Mouse (Mus musculus): ENCODE data around the gene Nmd3.

Nmd3 gene

DNA sequence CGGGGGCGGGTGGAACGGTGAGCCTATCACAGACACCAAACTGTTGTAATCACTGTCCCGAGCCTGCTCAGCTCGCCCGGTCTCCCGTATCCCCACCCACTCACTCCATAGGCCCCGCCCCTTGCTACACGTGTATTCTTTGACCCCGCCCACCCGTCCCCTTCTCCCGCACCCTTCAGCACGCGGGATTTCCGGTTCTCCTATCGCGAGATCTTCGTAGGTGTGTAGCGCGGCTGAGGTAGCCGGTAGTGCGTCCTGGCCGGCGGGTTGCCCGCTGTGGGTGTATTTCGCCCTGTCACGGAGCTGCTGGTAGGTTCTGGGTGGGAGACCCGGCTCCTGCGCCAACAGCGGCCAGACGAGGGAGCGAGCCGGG lies at the start of gene Nmd3:
TSS of gene Nmd3 (plus strand) at position 172 of the 373 bp plus-strand sequence.
- DNase-seq = peak; percentile 94

DNA sequence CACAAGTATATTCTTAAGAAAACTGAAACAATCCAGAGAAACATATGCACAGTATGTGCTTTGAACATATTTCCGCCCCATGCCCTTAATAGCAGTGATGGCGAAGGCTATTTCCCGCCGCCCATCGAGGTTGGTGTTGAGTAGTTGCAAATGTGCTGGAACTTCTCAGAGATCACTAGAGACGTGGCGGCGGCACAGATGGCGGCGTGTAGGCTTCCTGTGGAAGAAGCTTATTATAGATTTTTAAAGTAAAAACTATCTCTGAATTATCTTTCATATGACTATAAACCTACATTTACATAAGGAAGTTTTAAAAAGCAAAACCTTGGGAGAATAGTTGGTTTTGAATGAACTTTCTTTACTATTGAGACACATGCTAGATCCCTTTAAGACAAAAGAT lies 48.4 kb upstream of the Nmd3 start:
- no peak for DNase-seq

DNA sequence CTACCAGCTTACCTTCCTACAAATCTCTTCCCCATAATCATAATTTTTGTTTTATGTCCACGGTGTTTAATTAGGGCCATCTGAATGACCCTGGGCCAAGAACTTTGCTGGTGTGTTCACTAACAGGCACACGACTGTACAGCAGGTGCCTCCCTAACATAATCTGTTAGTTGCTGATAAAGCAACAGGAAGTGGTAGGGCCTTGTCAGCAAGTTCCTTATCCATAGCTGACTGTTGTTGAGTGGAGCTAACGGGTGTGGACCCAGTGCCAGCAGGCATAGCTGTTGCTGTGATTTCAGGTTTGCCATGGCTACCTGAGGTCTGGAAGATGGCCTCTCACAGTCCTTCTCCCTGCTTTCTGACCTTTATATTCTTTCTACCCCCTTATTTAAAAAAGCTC lies 47.6 kb upstream of the Nmd3 start:
- DNase-seq = no peak

DNA sequence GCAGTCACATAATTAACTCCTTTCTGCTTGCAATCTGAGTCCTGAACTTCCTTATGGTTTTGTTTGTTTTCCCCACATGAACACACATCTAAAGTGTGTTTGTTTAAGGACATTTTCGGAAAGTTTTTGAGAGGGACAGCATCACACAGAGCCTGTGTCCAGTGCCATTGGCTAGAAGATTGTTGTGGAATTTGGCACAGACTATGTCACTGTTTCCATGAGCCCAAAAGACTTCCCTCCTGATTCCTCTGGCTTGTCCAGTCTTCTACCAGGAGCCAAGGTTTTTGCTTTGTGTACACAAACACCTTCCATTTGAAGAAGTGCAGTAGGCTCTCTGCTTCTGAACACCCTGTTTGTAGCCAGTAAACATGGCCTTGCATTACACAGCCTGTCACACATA lies 32.0 kb upstream of the Nmd3 start:
- DNase-seq = no peak

DNA sequence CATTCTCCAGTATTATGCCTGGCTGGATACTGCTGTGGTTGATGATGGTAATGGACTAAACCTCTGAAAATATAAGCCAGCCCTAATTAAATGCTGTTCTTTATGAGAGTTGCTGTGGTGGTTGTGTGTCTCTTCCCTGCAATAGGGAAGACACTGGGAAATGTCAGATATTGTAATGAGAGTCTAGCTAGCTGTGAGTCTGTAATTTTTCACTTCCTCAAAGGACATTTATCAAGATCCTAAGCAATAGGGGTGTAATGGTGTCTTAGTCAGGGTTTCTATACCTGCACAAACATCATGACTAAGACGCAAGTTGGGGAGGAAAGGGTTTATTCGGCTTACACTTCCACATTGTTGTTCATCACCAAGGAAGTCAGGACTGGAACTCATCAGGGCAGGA lies 30.8 kb upstream of the Nmd3 start:
- DNase-seq = no peak

DNA sequence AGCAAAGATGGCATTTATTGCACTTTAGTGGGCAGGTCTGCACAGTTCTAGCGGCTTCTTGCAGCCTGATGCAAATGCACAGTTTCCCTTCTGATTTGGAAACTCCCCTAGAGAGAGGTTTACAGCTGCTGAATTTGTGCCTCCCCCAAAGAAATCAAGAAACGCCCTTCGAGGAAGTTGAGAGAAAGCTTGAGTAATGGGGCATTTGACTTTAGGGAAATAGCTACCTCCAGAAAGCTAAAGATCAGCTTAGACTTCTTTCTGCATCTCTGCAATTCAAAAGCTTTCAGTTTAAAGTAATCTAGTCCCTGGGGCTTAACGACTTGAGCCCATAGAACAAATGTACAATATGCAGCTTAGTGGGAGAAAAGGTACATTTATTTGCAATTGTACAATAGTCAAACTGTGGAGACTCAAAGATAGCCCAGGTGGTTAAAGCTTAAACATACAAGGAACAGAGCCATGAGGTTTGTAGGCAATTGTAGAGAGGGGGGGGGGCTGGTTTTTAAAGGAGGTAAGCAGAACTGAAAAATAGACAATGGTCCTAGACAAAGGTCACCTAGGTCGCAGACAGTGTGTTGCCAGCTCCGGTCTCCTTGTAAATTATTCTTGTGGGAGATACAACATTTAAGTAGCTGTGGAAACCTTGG lies 21.8 kb upstream of the Nmd3 start:
- DNase-seq = no peak

DNA sequence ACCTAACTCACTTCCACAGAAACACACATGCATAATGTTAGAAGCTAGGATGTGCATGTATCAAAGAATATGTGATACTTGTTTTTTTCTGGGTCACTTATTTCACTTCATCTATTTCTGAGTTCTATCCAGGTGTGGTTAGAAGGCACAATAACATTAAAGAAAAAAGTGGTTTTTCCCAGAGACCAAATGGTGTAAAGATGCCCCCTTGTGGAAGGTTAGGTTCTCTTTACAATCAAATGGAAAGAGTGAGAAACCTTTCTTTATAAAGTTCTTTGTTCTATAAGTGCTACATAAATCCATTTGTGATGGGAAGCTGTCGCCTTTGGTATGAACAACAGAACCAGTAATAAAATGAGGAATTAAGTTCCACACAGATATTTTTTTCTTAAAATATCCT lies 19.9 kb upstream of the Nmd3 start:
- DNase-seq = no peak

DNA sequence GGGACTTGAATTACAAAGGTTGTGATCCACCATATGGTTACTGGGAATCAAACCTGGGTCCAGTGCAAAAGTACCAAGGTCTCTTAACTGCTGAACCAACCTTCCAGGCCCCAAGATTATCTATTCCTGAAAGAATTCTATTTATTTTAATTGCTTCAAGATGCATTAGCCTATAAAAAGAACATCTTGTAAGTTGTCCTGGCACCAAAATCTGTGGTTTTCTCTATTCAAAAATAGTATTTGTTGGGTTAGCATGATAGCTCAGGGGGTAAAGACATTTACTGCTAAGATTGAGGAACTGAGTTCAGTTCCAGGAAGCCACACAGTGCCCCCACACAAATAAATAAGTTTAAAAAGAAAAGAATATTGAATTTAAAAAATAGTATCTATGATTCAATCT lies 19.4 kb upstream of the Nmd3 start:
- DNase-seq = no peak

DNA sequence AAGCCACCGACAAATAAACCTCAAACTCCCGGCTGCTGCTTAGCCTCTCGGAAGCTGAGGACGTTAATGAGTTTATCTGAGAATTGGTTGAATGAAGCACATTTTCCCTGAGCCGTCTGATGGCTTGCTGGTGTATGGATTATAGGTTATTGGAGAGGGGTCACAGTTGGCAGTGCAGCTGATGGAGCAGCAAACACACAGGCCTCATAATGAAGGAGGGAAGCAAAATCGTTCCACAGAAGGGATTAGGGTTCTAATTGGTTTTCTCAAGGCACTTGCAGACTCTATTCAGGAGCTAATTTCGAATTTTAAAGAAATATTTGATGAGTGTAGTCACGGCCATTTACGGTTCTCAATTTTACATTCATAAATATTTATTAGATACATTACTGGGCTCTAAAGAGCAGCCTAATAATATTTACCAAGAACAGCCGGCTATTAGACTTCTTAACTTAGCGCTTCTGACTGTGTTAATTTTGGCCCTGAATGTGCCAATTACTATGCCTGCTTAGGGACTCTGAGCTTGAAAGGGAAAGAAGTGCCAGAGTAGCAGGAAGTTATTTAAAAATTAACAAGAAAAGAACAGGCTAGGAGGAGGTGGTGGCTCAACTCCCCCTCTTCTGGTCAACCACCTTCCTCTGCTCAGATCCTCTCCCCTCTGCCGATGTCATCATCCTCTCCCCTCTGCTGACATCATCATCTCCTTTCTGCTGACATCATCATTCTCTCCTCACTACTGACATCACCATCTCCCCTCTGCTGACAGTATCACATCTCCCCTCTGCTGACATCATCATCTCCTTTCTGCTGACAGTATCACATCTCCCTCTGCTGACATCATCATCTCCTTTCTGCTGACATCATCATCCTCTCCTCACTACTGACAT lies 12.5 kb upstream of the Nmd3 start:
- no peak for DNase-seq

DNA sequence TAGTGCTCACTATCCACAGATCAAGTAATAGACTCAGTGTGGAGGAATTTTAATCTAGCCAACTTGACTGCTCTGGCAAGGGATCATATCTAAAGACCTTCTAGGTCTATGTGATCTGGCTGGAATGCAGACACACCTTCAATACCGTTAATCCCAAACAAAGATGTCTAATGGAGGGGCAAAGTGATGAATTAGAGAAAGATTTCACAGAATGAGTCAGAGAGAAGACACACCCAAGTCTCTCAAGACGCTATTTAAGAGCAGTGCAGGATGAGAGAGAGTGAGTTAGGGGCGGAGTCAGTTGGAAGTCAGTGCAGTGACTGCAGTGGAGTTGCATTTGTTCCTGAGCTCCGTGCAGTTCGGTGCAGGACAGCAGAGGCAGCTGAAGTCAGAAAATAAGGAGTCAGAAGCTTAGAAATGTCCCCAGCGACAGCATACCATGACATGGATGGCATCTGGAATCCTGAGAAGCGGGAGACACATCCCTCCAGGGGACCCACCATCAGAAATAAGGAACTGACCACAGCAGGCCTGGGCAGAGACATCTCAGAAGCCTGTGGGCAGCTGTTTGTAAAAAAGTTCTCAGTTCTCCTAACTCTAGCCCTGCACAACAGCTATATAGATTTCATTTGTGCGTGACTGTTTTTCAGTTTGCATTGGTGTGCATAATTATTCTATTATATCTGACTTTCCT lies 9.7 kb upstream of the Nmd3 start:
- DNase-seq = no peak

DNA sequence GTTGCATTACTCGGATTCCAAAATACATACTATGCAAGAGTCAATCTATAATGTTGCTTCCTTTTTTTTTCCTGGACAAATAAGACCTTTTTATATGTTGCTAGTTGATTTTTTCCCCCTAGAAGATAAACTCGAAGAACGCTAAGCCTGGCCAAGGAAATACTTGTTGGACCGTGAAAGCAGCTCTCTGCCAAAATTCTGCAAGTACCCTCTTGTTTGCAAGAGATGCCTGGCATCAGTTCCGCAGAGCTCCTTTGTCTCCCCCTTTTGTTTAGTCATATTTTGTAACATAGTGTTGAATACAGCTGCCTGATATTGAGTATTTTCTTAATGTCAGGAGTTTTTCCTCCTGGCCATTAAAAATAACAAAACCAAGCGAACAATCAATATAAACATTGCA lies 4.3 kb upstream of the Nmd3 start:
- no peak for DNase-seq

DNA sequence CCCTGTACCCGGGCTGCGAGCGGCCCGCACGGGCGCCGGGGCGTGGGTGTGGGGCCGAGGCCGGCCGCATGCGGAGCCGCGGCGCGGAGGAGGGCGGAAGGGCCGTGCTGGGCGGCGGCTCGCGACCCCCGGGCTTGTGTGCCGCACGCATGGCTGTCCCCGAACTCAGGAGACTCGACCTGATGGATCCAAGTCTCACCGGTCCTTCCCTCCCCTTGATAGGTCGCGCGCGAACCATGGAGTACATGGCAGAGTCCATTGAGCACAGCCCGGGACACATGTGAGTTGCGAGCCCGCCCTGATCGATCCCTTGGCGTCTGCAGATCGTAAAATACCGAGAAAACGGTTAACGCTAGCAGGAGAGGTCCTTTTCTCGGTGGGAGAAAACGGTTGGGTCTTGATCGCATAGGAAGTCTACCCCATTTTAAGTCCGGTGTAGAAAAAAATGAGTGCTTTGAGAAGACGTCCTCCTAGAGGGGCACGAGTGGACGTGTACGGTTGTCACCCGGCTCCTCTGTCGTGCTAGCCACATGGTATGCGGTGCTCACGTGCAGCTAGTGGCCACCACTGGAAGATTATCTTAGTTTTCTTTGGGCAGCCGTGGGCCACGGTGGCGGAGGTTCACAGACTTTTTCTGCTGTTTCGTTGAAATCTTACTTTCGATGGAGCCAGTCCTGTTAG lies 542 bp downstream of the Nmd3 start:
- DNase-seq = peak; percentile 31

DNA sequence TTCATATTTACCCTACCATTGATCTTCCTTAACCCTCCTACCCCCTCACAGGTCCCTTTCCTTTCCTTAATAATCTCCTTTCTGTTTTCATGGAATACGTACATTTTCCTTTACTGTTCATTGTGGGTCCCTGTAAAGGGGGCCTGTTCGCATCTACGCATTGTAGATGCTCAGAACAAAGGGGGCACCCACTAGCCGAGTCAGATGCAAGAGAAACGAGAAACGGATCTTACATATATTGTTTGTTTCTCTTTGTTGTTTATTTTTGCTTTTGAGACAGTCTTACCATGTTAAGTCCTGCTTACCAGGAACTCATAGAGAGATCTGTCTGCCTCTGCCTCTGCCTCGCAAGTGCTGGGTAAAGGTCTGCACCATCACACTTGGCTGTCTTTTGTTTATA lies 1.4 kb downstream of the Nmd3 start:
- no peak for DNase-seq

DNA sequence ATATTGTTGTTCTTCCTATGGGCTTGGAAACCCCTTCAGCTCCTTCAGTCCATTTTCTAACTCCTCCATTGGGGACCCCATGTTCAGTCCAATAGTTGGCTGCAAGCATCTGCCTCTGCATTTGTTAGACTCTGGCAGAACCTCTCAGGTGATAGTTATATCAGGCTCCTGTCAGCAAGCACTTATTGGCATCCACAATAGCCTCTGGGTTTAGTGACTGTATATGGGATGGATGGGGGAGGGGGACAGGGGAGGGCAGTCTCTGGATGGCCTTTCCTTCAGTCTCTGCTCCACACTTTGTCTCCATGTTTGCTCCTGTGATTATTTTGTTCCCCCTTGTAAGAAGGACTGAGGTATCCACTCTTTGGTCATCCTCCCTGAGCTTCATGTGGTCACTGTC lies 9.1 kb downstream of the Nmd3 start:
- no peak for DNase-seq

DNA sequence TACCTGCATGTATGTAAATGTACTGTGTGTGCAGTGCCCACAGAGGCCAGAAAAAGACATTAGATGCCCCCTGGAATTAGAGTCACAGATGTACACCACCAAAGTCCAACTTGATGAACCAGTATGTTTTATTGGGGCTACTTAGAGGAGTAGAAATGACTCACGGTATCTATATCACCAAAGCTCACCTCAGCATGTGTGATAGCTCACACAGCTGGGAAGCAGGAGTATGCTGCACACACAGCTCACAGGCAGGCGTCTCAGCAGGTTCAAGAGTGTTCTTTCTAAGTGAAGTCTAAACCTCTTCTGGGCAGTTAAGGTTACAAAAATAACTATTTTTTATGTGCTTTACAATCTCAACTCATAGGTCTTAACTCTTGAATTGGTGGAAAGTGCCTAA lies 12.2 kb downstream of the Nmd3 start:
- DNase-seq = no peak

DNA sequence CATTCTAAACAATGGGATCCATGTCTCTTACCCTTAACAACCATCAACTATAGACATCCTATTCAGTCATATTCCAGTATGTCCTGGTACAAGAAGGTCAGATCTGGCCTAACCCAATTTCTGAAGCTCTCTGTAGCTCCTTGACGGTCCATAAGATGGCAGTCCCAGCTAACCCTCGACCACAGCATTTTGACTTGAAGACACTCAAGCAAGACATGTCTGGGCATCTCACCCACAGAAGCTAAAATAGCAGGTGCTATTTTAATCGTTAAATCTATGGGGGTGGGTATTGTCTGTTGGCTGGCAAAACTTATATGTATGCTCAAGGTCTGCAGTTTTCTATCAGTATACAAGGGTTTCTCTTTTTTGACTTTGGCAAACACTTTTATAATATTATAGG lies 33.4 kb downstream of the Nmd3 start:
- no peak for DNase-seq

DNA sequence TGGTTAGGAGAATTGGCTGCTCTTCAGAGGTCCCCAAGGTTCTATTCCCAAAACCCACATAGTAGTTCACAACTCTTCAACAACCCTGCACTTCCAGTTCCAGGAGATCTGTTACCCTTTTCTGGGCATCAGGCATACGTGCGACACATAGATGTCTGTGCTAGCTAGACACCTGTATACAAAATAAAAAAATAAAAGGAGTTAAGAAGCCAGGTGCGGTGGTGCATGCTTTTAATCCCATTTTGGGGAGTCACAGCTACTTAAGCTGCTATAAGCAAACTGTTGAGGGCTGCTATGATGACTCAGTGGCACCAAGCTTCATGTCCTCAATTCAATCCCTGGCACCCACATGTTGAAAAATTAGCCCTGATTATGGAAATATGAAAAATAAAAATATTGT lies 34.2 kb downstream of the Nmd3 start:
- DNase-seq = no peak

DNA sequence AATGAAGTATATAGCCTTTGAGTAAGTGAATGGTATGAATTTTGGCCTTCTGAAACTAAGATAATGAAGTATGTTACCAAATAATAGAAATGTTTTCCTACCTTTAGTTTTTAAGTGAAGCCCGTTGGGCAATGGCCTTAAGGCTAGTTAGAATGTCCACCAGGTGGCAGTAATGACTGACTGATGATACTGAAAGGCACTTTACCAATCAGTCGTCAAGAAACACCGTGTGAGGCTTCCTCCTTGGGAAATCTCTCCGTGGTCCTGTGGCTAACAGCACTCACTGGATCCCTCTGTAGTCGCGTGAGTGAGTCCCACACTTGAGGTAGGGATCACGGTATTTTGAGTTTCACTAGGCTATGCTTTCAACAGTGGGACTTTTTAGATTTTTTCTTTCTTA lies 34.7 kb downstream of the Nmd3 start:
- peak; percentile 63 for DNase-seq

DNA sequence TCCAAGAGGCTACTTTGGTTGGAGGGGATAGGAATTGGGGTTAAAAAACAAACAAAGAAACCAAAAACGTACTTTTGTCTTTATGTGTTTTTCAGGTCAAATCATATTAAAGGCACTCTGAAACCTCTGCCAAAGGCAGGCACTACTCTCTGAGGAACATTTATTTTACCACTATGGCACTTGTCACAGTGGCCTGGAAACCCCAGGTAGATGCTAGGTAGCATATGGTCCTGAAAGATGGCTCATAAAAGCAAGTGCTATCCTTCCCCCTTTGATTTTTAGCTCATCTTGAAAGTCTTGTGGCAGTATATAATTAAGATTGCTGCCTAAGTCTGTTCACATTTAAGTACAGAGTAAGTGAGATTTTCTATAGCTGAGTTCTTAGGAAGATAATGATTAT lies 35.7 kb downstream of the Nmd3 start:
- DNase-seq = no peak

DNA sequence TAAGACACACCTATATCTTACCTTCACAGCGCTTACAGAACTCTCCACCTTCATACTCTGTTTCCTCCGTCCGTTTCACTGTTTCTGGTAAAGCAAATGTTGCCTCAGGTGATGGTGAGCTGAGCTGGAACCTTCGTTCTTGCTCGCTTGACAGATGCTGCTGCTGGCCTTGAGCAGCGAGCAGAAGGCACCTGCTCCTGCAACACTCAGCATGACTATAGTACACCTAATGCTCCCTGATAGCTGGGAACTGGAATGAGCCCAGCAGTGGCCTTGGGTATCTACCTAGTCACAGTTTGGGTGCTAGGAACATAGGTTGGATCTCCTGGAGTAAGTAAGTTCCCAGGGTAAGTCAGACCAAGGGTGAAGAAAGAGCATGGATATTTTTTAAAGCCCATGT lies 38.3 kb downstream of the Nmd3 start:
- no peak for DNase-seq

DNA sequence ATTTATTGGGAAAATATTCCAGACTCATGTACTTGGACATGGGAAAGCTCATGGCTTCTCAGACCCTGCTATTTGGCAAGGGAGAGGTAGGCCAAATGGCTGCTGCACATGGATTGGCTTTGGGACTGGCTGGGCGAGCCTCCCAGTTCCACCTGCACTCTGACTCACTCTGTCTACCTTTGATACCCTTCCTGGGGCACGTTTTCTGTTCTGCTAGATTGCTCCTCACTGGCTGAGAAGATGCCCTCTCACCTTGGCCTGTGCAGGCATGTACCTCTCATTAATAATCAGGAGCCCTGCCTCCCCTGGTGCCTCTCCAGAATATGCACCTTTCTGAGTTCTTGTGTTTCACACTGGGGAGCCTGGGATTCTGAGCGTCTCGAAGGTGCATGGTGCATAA lies 39.4 kb downstream of the Nmd3 start:
- DNase-seq = no peak

DNA sequence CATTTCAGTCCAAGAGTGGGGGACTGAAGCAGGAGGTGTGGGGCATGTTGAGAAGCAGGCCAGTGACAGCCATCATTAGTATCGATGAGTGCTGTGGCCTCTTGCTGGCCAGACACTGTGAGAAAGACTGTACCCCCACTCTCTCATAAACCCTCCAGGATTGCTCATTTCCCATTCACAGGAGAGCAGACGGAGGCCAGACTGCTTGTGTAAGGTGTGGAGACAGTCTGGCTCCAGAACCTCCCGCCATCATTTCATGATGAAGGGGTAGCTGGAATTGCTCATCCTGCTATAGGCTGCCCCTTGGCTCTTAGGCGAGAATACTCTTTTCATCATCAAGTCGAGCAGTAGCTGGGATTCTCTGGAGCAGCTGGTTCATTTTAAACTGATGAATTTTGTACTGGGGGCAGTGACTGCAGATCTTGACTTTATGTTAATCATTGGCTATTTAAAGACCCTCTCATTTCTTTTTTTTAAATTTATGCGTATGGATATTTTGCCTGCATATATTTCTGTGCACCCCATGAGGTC lies 41.1 kb downstream of the Nmd3 start:
- DNase-seq = no peak
